Mouse (Mus musculus) adrenal gland, postnatal 10 days (tissue): ENCODE data around the gene Vrk3. TPM values are rescaled to one million over a fixed set of nuclear protein-coding genes. Genes with fewer than 3 reads are reported as not detected.

ENCODE experiments used
- DNase-seq: peaks from one replicate; pipeline ENCODE4 v3.0.0; 2021; ENCODE audit warnings: mixed read lengths
- total RNA-seq, 2 experiments: library from RNA; stranded (reverse); gene quantifications; 2 replicates each; pipeline ENCODE4 v1.2.3; 2021

Gene Vrk3
- total RNA-seq, 2 experiments from 2014 or later: 34.3 to 40.2 TPM

DNA sequence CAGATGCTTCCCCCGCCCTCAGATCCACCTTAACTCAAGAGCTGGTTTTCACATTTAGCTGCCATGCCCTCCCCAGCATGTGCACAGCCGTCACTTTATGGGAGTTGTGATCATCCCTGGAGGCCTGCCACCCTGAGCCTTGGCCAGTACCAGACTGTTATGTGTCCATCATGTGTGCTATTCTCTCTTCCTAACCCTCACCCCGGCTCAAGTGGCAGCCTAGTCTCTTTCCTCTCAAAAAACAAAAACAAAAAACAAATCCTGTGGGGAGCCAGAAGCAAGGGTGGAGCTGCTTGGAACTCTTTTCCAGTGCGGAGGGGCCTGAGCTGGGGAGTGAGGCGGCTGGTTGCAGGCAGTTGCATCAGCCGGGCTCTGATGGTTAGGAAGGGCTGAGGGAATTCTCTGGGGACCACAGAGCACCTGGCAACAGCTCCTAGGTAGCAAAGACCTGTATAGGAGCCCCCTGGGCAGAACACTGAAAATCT lies 70.6 kb downstream of the Vrk3 start:
- peak; percentile 83 for DNase-seq

DNA sequence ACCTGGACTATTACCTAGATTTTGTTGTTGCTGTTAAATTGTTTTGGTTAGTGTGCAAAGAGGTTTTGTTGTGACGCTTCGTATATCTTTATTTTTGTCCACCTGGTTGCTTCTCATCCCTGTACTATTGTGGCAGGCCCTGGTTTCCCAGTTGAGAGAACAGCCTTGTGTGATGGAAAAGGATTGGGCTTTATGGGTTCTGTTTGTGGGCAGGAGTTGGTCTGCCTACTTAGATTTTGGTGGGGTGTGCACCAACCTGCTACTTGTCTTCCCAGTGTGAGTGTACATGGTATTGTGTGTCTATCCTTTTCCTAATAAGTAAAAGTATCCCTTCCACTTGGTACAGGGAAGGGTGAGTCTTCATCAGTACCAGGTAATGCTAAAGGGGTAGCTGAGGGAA lies 71.2 kb downstream of the Vrk3 start:
- peak; percentile 7 for DNase-seq

DNA sequence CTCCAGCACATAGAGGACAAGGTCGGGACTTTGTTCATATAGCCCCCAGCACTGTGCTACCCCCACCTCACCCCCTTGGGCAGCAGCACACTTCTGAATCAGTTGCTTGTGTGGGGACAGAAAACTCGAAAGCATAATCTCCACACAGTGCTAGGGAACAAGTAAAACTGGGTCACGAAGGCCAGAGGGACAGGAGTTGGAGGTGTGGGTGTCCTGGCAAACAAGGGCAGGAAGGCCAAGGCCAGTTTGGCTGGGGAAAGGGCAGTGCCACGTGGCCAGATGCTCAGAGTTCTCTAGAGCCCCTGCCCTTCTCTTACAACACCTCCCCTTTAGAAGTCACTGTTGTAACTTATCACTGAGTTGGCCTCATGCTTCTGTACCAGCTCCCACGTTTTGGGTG lies 71.7 kb downstream of the Vrk3 start:
- DNase-seq: peak; percentile 64

DNA sequence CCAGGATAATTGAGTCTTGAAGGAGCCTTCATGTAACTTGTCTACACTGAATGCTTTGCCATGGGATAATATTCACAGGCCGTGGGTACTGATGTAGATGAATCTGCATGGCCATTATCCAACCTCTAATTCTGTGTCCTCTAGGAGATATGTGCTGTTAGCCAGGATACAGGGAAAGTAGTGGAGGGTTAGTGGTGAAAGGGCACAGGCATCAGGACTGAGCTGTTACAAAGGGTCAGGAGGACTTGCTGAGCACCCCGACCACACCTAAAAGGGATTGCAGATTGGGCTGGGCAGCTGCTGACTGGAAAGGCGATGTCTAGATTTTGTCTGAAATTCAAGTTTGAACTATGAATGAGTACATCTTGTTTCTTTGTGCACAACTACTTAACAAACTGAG lies 72.3 kb downstream of the Vrk3 start:
- DNase-seq: peak; percentile 1

DNA sequence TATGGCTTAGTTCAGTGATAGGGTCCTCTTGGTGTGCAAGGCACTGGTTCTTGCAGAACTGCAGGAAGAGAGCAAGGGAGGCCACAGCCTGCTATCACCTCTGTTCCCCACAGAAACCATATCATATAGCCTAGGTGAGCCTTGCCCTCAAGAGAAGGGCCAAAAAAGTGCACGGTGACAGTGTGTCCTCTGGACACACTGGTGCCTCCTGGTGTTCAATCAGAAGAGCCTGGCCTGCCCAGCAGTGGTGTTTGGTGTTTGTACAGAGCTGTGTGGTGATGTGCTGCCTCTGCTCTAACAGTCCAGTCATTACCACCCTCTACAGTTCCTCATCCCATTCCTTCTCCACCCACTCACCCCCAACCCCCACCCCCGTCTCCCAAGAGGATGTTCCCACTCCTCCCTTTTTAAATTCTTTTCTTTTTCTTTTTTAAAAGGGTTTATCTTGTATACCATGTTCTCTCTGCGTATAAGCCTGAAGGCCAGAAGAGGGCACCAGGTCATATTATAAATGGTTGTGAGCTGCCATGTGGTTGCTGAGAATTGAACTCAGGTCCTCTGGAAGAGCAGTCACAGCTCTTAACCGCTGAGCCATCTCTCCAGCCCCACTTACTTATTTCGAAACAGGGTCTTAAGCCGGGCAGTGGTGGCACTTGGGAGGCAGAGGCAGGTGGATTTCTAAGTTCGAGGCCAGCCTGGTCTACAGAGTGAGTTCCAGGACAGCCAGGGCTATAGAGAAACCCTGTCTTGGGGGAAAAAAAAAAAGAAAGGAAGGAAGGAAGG lies 73.6 kb downstream of the Vrk3 start:
- peak; percentile 12 for DNase-seq

DNA sequence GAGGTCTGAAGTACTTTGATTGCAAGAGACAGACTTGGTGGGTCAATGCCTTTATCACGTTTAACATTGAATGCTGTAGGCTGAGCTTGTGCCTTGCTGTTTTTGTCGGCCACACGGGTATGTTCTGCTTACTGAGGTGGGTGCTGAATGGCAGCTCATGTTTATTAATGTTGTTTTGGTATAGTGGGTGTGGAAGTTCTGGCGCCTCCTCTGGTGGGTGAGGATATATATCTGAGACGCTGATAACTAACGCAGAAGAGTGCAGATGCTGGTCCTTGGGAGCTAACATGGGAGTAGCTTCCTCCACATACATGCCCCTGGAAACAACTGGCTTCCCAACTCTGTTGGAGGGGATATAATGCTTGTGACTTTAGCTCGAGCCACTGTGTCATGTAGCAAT lies 75.2 kb downstream of the Vrk3 start:
- peak; percentile 3 for DNase-seq

DNA sequence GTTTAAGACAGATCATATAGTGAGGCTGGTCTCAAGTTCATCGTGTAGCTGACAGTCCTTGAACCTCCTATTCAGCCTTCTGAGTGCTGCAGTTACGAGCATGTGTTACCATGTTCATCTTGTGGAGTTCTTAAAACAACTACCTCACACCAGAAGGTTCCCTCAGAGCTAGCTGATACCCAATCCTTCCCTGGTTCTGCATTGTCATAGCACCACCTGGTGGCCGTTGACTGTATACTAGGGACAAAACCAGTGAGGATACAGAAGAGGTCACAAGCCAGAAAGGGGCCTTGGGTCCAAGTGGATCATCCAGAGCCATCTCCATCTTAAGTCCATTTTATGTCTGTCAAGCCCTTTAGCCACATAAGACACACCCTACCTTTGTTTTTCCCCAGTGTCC lies 76.7 kb downstream of the Vrk3 start:
- DNase-seq: peak; percentile 88

DNA sequence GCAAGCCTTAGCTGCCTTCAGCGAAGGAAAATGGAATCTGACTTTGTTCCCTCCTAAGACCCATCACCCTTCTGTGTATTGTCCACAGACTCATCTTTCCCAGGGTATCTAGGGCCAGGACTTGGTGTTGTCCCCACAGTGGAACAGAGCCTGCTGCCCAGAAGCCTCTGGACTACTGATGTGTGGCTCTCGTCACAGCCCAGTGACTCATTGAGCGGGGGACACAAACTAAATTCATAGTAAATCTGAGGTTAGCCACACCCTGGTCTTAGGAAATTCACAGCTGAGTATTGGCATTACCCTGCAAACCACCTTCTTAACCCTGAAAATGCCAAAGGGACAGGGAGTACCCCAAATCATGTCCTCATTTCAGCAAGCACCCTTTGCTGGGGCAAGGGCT lies 78.6 kb downstream of the Vrk3 start:
- DNase-seq: no peak

Other genes with a start within 250 kb of the Vrk3 start
- 10 to 100 TPM; 31.9 to 40.8 TPM for gene Mybpc2, start 223.8 kb upstream of the Vrk3 start, total RNA-seq
- 1 to 10 TPM; 6.5 to 7.3 TPM for gene Spib, start 216.3 kb upstream of the Vrk3 start, total RNA-seq
- 10 to 100 TPM; 20.6 to 30.7 TPM for gene Pold1, start 199.6 kb upstream of the Vrk3 start, total RNA-seq
- 10 to 100 TPM; 90.7 to 91.0 TPM for gene Nr1h2, start 194.5 kb upstream of the Vrk3 start, total RNA-seq
- 1 to 10 TPM; 3.2 to 3.9 TPM for gene Napsa, start 176.0 kb upstream of the Vrk3 start, total RNA-seq
- 1 to 10 TPM; 4.7 to 4.8 TPM for gene Kcnc3, start 157.7 kb upstream of the Vrk3 start, total RNA-seq
- gene Myh14, start 77.6 kb upstream of the Vrk3 start, total RNA-seq: 1 to 10 TPM; 5.5 to 9.8 TPM
- gene Izumo2, start 39.7 kb upstream of the Vrk3 start, total RNA-seq: not detected
- under 1 TPM; 0.33 to 0.45 TPM for gene Zfp473, start 2.6 kb downstream of the Vrk3 start, total RNA-seq
- 10 to 100 TPM; 44.3 to 47.1 TPM for gene Nup62, start 67.7 kb downstream of the Vrk3 start, total RNA-seq
- 1 to 10 TPM; 5.2 TPM for gene Il4i1, start 68.0 kb downstream of the Vrk3 start, total RNA-seq
- 100 to 1,000 TPM; 144 to 202 TPM for gene Atf5, start 68.2 kb downstream of the Vrk3 start, total RNA-seq
- 100 to 1,000 TPM in 1 of 2 experiments, 10 to 100 TPM in 1; 92.4 to 109 TPM for gene Akt1s1, start 100.6 kb downstream of the Vrk3 start, total RNA-seq
- 10 to 100 TPM; 61.9 to 73.1 TPM for gene Tbc1d17, start 100.7 kb downstream of the Vrk3 start, total RNA-seq
- 10 to 100 TPM; 37.6 to 38.6 TPM for gene Pnkp, start 108.7 kb downstream of the Vrk3 start, total RNA-seq
- gene Ptov1, start 121.4 kb downstream of the Vrk3 start, total RNA-seq: 100 to 1,000 TPM; 239 to 266 TPM
- gene Med25, start 144.3 kb downstream of the Vrk3 start, total RNA-seq: 10 to 100 TPM; 73.7 to 83.7 TPM
- gene Fuz, start 147.7 kb downstream of the Vrk3 start, total RNA-seq: 10 to 100 TPM; 19.5 to 24.8 TPM
- 10 to 100 TPM; 83.6 to 93.2 TPM for gene Ap2a1, start 181.1 kb downstream of the Vrk3 start, total RNA-seq
- gene Tsks, start 194.8 kb downstream of the Vrk3 start, total RNA-seq: not detected
- gene Cpt1c, start 226.4 kb downstream of the Vrk3 start, total RNA-seq: 10 to 100 TPM in 1 of 2 experiments, 1 to 10 TPM in 1; 9.8 to 15.3 TPM
- gene Prmt1, start 238.2 kb downstream of the Vrk3 start, total RNA-seq: 100 to 1,000 TPM; 254 to 258 TPM
- 10 to 100 TPM; 80.3 to 89.6 TPM for gene Irf3, start 249.2 kb downstream of the Vrk3 start, total RNA-seq